Mouse (Mus musculus): ENCODE data around the gene Spred2. TPM values are rescaled to one million over a fixed set of nuclear protein-coding genes. Genes with fewer than 3 reads are reported as not detected.

The Spred2 gene
- polyA plus RNA-seq (2012; rRNA removed) = 6.3 and 8.1 TPM in 2 replicates

DNA sequence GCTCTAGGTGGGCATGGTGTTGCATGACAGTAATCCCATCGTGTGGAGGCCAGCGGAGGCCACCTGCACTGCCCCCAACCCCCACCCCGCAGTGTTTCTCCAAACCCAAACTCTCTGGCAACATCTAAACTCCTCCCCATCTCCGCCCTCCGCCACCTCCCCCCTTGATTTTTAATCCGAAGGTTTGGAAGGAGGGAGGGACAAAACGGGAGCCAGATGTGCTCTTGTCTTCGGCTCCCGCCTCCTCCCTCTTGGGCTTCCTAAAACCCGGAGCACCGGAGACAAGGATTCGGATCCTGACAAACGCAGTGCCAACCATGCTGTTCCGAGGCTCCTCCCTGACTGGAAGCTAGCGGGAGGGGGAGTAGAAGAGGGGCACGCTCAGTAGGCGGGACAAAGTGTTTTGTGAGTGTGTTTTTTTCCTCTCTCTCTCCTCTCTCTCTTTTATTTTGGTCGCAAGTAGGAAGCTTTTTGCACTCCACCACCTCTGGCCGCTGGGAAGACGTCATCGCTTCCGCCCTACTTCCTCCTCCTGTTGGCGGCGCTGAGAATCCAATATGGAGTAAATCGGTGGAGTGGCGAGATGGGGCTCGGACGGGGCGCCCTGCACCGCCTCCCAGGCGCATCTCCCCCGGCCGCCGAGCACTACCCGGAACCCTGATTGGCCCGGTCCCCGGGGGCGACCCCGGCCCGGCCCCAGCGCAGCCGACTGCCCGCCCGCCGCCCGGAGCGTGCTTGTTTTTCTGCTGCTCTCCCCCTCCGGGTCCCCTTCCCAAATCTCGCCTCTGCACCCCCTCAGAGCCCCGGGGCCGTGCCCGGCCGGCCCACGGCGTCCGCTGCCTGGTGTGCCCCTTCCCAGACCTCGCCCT, at the start of gene Spred2:
Gene Spred2 (plus strand): TSS at position 488 of the 869 bp plus-strand sequence.

Other genes with a start within 250 kb of the Spred2 start
- 2.7 and 3.8 TPM in 2 replicates for gene Actr2, start 188.5 kb downstream of the Spred2 start, polyA plus RNA-seq (2012; rRNA removed)